8 mouse cellular contexts compared by ENCODE assay signal in genomic region chr2:30759442-30759841, GRCm38 (mm10). TPM values are rescaled to one million over a fixed set of nuclear protein-coding genes. Genes with fewer than 3 reads are reported as not detected.
DNase-seq lines count a peak whose midpoint lies in the region; ATAC-seq and TF ChIP-seq lines count a peak whose summit lies in the region.

No protein-coding gene starts in this region.

- intact Hi-C loops in left cerebral cortex, postnatal 36 days (cut with DNase I) = no loop called here

- H3K9ac ChIP-seq in ES-E14 (ENCODE audit: insufficient read depth, low read depth, low read length, poor library complexity, severe bottlenecking) = no peak overlapping the region
- no peak overlapping the region for H3K9ac ChIP-seq in hindbrain, embryonic 14.5 days
- no peak overlapping the region for H3K9ac ChIP-seq in limb, embryonic 15.5 days

- H3K27me3 ChIP-seq in heart, embryonic 10.5 days (ENCODE audit: insufficient read depth, poor library complexity, severe bottlenecking) = no peaks in the 10 kb centered on the region
- H3K27me3 ChIP-seq in hindbrain, embryonic 14.5 days (ENCODE audit: control insufficient read depth, insufficient read depth, low read length) = no peaks in the 10 kb centered on the region
- H3K27me3 ChIP-seq in limb, embryonic 15.5 days = no peaks in the 10 kb centered on the region

- H3K4me2 ChIP-seq in hindbrain, embryonic 14.5 days (replicated peaks) = no peak overlapping the region
- no peak overlapping the region for H3K4me2 ChIP-seq in limb, embryonic 15.5 days

- in situ Hi-C loops in ES-E14 (cut with MboI; ENCODE audit: low sequenced_read_pairs in 2 of 2, unreplicated experiment in 2 of 2) = no loop called here

- peak overlapping the region; percentile 94 for H3K27ac ChIP-seq in heart, embryonic 10.5 days
- H3K27ac ChIP-seq in ES-E14 (ENCODE audit: insufficient read depth, low read depth, low read length, poor library complexity, severe bottlenecking) = peak overlapping the region; percentile 96
- H3K27ac ChIP-seq in hindbrain, embryonic 14.5 days = 0 out of 2 replicates have a peak overlapping the region, but pooled peaks have one; percentile 17
- peak overlapping the region; percentile 87 for H3K27ac ChIP-seq in limb, embryonic 15.5 days

- no peaks in the 10 kb centered on the region for H3K9me3 ChIP-seq in heart, embryonic 10.5 days
- no peaks in the 10 kb centered on the region for H3K9me3 ChIP-seq in ES-E14 (ENCODE audit: control insufficient read depth, insufficient read depth, low read depth, low read length)
- H3K9me3 ChIP-seq in hindbrain, embryonic 14.5 days (ENCODE audit: control insufficient read depth, low read length) = peaks cover 4% of the 10 kb centered on the region; the same call in 1 of the 2 replicates
- no peaks in the 10 kb centered on the region for H3K9me3 ChIP-seq in limb, embryonic 15.5 days

- no peak for ATAC-seq in hindbrain, embryonic 14.5 days (ENCODE audit: low FRiP score)
- ATAC-seq in limb, embryonic 15.5 days (ENCODE audit: insufficient number of reproducible peaks, low FRiP score, low TSS enrichment, low read depth) = no peak

- DNase-seq in heart, embryonic 10.5 days (ENCODE audit: low spot score) = no peak
- no peak for DNase-seq in heart, adult 8-10 months (ENCODE audit: low spot score)
- DNase-seq in ES-E14 (ENCODE audit: low read depth, low spot score) = no peak
- DNase-seq in hindbrain, embryonic 14.5 days (ENCODE audit: low spot score) = no peak
- DNase-seq in right cerebral cortex, postnatal 10 days (ENCODE audit: low spot score in 2 of 2) = no peak
- no peak for DNase-seq in left cerebral cortex, postnatal 36 days (ENCODE audit: low spot score in 2 of 2)
- DNase-seq in Muller cell, postnatal 12 days (ENCODE audit: inconsistent ontology term) = no peak

- peaks cover 55% of the 10 kb centered on the region for H3K4me1 ChIP-seq in heart, embryonic 10.5 days
- H3K4me1 ChIP-seq in ES-E14 (ENCODE audit: control insufficient read depth in 2 of 2, insufficient read depth in 2 of 2, low read length in 2 of 2, poor library complexity in 1 of 2) = peaks cover 18 to 40% of the 10 kb centered on the region in 2 experiments
- peaks cover 10% of the 10 kb centered on the region; the same call in 1 of the 2 replicates for H3K4me1 ChIP-seq in hindbrain, embryonic 14.5 days (replicated peaks; ENCODE audit: control insufficient read depth, insufficient read depth, low read length)
- H3K4me1 ChIP-seq in limb, embryonic 15.5 days = peaks cover 34% of the 10 kb centered on the region

- 84% methylated on average over 4 of the region's 4 CpGs for WGBS in heart, embryonic 10.5 days
- WGBS in hindbrain, embryonic 14.5 days = 62% methylated on average over 4 of the region's 4 CpGs
- 74% methylated on average over 4 of the region's 4 CpGs for WGBS in limb, embryonic 15.5 days

- H3K36me3 ChIP-seq in heart, embryonic 10.5 days = 0 out of 2 replicates have a peak, but pooled peaks cover 3% of the 10 kb centered on the region
- H3K36me3 ChIP-seq in ES-E14 (ENCODE audit: control insufficient read depth, insufficient read depth, low read length, poor library complexity, severe bottlenecking) = no peaks in the 10 kb centered on the region
- H3K36me3 ChIP-seq in hindbrain, embryonic 14.5 days (replicated peaks; ENCODE audit: control insufficient read depth, insufficient read depth) = no peaks in the 10 kb centered on the region
- no peaks in the 10 kb centered on the region for H3K36me3 ChIP-seq in limb, embryonic 15.5 days

- H3K4me3 ChIP-seq in heart, embryonic 10.5 days = 0 out of 2 replicates have a peak overlapping the region, but pooled peaks have one; percentile 0
- H3K4me3 ChIP-seq in ES-E14 (ENCODE audit: insufficient read depth in 1 of 2, low read depth in 1 of 2, low read length in 2 of 2, poor library complexity in 1 of 2, severe bottlenecking in 1 of 2) = no peak overlapping the region
- H3K4me3 ChIP-seq in hindbrain, embryonic 14.5 days (replicated peaks; ENCODE audit: low read length) = no peak overlapping the region
- H3K4me3 ChIP-seq in limb, embryonic 15.5 days = no peak overlapping the region

TF ChIP-seq in ES-E14, 5 proteins besides CTCF, POLR2A, EP300 and RAD21:
- TF ChIP-seq ZNF384 (IDR thresholded peaks at IDR 0.05; ENCODE audit: low read depth, low read length) = no peak
- TF ChIP-seq MAFK (IDR thresholded peaks at IDR 0.05; ENCODE audit: insufficient read depth, low read depth, low read length) = no peak
- no peak for TF ChIP-seq HCFC1 (IDR thresholded peaks at IDR 0.05; ENCODE audit: borderline replicate concordance, insufficient read depth, low read length)
- TF ChIP-seq ZC3H11A (IDR thresholded peaks at IDR 0.05; ENCODE audit: borderline replicate concordance, low read depth, low read length) = no peak
- TF ChIP-seq CHD2 (IDR thresholded peaks at IDR 0.05; ENCODE audit: low read depth, low read length) = no peak

RNA-seq across cellular contexts. Expression of gene 1700001O22Rik, which starts 44.0 kb away (rescaled TPM):
- 1.3 and 1.8 TPM in 2 replicates for polyA plus RNA-seq in heart, embryonic 10.5 days (2016; fragmentation: Nextera tagmentation; extraction: Ambion mirVana)
- total RNA-seq in heart, adult 8-10 months (2022) = 1 to 10 TPM in 1 of 4 experiments, under 1 TPM in 3; 0.24 to 1.2 (median 0.55) TPM
- 1.9 and 2.6 TPM in 2 replicates for total RNA-seq in ES-E14 (2012; rRNA removed)
- polyA plus RNA-seq in hindbrain, embryonic 14.5 days (2014; fragmentation: Nextera tagmentation; extraction: Ambion mirVana) = 0.87 and 2.1 TPM in 2 replicates
- polyA plus RNA-seq in limb, embryonic 15.5 days (2015; fragmentation: Nextera tagmentation; extraction: Ambion mirVana) = 2.4 and 3.1 TPM in 2 replicates
- total RNA-seq in left cerebral cortex, postnatal 36 days (2021) = 1 to 10 TPM; 6.7 to 8.5 TPM

RNA-seq across cellular contexts. Expression of gene Ntmt1, which starts 48.2 kb away (rescaled TPM):
- 102 and 116 TPM in 2 replicates for polyA plus RNA-seq in heart, embryonic 10.5 days (2016; fragmentation: Nextera tagmentation; extraction: Ambion mirVana)
- total RNA-seq in heart, adult 8-10 months (2022) = 10 to 100 TPM; 23.8 to 27.7 (median 25.3) TPM
- total RNA-seq in ES-E14 (2012; rRNA removed) = 47.3 and 55.2 TPM in 2 replicates
- 102 and 103 TPM in 2 replicates for polyA plus RNA-seq in hindbrain, embryonic 14.5 days (2014; fragmentation: Nextera tagmentation; extraction: Ambion mirVana)
- polyA plus RNA-seq in limb, embryonic 15.5 days (2015; fragmentation: Nextera tagmentation; extraction: Ambion mirVana) = 86.3 and 89.5 TPM in 2 replicates
- 10 to 100 TPM; 35.4 to 36.3 TPM for total RNA-seq in left cerebral cortex, postnatal 36 days (2021)

Comparison
In these comparisons a context has a peak if more than half of its experiments do, and no peak if none do; other contexts are left out.
1. H3K27ac ChIP-seq: peak in every context shown above with its lines; median percentile 96 in ES-E14; 94 in heart, embryonic 10.5 days; 87 in limb, embryonic 15.5 days; 17 in hindbrain, embryonic 14.5 days.